Mouse (Mus musculus): ENCODE data around the gene Kat8.

DNA sequence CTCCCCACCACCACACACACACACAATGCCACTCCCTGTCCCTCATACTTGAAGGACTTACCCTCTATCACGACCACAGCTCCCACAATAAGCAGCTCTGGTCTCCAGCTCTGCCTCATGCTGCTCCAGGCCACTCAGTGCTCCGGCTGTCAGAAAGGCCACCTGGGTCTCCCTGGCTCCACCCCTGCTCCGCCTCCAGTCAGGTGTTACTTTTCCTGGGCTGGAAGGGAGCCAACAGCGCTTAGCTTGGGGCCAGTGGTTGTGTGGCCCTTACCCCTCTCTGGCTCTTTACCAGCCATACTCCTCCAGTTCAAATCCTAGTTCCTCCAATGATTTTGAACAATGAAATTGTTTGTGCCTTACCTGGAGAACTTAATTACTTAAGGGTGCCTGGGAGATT is 21.5 kb upstream of the Kat8 start, which contains the start of gene Prss53:
- TF ChIP-seq POLR2A (IDR thresholded peaks at IDR 0.05; ENCODE audit: borderline replicate concordance, extremely low read depth, low read depth, low read length) (no peak), CTCF (IDR thresholded peaks at IDR 0.05; ENCODE audit: insufficient read depth, low read length) (no peak)
